Mouse (Mus musculus) cortical plate, adult 2 months (tissue): Measurements from ENCODE around the gene Cyth3. TPM values are rescaled to one million over a fixed set of nuclear protein-coding genes. Genes with fewer than 3 reads are reported as not detected.

Experiments
- H3K27ac ChIP-seq: fragments of 200-500 bp; 2 replicates; pipeline ENCODE4 v1.5.1; 2012; ENCODE audit warnings: low read length, control low read depth, inconsistent platforms; ENCODE audit not compliant: insufficient read depth
- H3K4me1 ChIP-seq: fragments of 200-500 bp; 2 replicates; pipeline ENCODE4 v1.6.1; 2011; ENCODE audit warnings: low read length; ENCODE audit not compliant: control insufficient read depth, insufficient read depth
- H3K4me3 ChIP-seq: fragments of 200-500 bp; 2 replicates; pipeline ENCODE4 v1.5.1; 2011; ENCODE audit warnings: mild to moderate bottlenecking, low read length, control low read depth; ENCODE audit not compliant: insufficient read depth
- CTCF ChIP-seq: fragments of 200-500 bp; IDR thresholded peaks from 2 replicates; pipeline ENCODE4 v1.5.1; 2011; ENCODE audit warnings: mild to moderate bottlenecking, control low read depth, low read length; ENCODE audit not compliant: insufficient read depth; ENCODE audit errors: extremely low read depth
- POLR2A ChIP-seq: fragments of 200-500 bp; IDR thresholded peaks from 2 replicates; pipeline ENCODE4 v1.6.1; 2011; ENCODE audit warnings: mild to moderate bottlenecking, low read length, control low read depth; ENCODE audit not compliant: insufficient read depth; ENCODE audit errors: extremely low read depth
- polyA plus RNA-seq: library from polyadenylated mRNA; depleted of rRNA; stranded (reverse); fragments of >200 nt; gene quantifications from 2 replicates; pipeline ENCODE4 v1.2.3, GENCODE M21; 2012; rRNA removed

The Cyth3 gene
- polyA plus RNA-seq, result 33.9 and 35.4 TPM in 2 replicates

DNA sequence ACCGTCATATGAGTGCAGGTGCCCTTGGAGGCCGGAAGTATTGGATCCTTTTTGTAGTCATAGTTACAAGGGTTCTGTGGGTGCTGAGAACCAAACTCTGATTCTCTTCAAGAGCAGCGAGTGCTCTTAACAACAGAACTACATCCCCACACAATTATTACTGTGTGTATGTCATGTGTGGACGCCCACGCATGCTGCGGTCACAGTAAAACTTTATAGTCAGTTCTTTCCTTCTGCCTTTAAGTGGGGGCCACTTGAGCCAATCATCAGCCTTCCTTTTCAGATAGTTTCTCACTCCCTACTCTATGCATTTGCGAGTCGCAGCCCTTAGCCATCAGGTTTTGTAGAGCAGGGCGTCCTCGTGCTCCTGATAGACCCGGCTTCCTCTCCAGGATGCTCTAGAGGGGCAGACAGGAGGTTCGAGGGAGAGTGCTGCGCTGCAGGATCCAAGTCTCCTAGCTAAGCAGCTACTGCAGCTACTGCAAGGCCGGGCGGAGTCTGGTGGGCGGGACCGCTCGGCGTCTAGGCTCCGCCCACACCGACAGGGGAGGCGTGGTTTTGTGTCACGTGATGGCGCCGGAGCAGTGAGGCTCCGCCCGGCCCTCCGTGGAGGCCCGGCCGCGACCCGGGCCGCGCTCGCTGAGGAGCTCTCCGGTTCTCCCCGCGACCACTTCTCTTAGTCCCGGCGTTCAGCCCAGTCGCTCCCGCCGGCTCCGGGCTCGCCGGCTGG lies at the start of gene Cyth3:
Gene Cyth3 (plus strand): TSS at position 555 of the 730 bp plus-strand sequence.
- Histone ChIP-seq H3K27ac (peak within 1 kb of the TSS; percentile 73; the same call in 1 of the 2 replicates), H3K4me3 (peak within 1 kb of the TSS; percentile 72), H3K4me1 (peaks cover 2% of the 10 kb centered on the region; the same call in 1 of the 2 replicates)
- TF ChIP-seq CTCF (no peak), POLR2A (peak; percentile 76)

- H3K4me3 ChIP-seq, result no peak overlapping the region
- H3K4me1 ChIP-seq, result no peaks in the 10 kb centered on the region
- H3K27ac ChIP-seq, result no peak overlapping the region
- TF ChIP-seq CTCF (no peak), POLR2A (no peak)
These were observed 49.2 kb upstream of the Cyth3 start for GRCm38 (mm10) chr5:143573067-143573466.

- TF ChIP-seq CTCF (no peak), POLR2A (no peak)
- Histone ChIP-seq H3K4me1 (no peaks in the 10 kb centered on the region), H3K27ac (no peak overlapping the region), H3K4me3 (no peak overlapping the region)
These were observed 47.7 kb upstream of the Cyth3 start for GRCm38 (mm10) chr5:143574261-143575178.

DNA sequence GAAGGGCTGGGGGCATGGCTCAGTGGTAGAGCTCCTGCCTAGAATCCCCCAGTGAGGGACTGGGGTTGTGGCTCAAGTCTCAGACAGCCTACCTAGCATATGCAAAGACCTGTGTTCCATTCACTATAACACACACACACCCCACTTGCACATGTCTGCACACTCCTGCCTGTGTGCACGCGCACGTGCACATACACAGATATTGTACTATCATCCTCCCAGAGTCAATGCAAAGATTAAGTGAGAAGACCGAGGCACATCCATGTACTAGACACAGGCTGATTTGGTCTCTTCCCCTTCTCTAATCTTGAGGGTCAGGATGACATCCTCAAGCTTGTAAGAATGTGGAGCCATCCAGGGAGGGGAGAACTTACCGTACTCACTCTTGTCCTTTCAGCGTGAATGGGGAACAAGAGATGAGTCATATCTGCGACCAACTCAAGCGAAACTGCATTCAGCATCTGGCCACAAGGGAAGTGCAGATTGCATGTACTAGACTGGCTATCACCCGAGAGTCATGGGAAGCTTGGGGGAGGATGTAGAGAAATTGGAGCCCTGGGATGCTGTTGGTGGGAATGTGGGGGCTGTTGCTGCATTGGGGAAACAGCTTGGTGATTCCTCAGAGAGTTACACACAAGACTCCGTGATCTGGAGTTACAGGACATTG lies 42.6 kb upstream of the Cyth3 start:
- Histone ChIP-seq H3K4me3 (no peak overlapping the region), H3K4me1 (peaks cover 11% of the 10 kb centered on the region), H3K27ac (no peak overlapping the region)
- TF ChIP-seq CTCF (no peak), POLR2A (no peak)

- Histone ChIP-seq H3K4me3 (no peak overlapping the region), H3K27ac (no peak overlapping the region), H3K4me1 (peaks cover 11% of the 10 kb centered on the region)
- no peak for TF ChIP-seq CTCF
- TF ChIP-seq POLR2A, result no peak
These were observed 41.3 kb upstream of the Cyth3 start for GRCm38 (mm10) chr5:143580982-143581381.

DNA sequence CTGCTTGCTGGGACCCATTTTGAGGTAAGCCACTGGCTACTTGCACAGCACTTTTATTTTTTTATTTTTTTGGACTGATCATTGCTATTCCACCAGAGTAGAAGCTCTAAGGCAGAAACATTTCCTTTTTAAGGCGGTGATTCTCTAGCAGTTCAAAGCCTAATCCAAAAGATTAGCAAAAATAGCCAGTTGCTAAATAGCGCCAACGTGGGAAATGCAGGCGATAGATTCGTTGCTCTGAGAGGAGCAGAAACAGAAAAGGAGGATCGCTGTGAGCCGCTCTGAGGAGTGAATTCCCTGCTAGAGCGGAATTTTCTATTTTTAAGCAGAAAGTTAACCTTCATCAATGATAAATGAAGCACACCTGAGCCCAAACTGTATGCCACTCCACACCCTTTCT lies 40.4 kb upstream of the Cyth3 start:
- Histone ChIP-seq H3K4me3 (no peak overlapping the region), H3K27ac (no peak overlapping the region), H3K4me1 (peaks cover 11% of the 10 kb centered on the region)
- TF ChIP-seq CTCF, result no peak
- TF ChIP-seq POLR2A, result no peak

DNA sequence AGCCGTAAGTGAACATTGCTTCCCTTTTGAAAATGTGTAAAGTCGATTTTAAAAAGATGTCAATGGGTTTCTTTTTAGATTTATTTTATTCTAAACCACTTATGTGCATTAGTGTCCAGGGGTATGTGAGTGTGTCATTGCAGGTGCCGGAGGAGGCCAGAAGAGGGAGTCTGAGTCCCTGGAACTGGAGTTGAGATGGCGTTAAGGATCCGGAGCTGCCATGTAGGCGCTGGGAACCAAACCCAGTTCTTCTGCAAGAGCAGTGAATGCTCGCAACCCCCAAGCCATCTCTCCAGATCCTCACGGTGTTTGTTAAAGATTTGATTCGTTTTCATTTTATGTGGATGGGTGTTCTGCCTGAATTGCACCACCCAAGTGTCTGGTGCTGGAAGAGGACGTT lies 39.2 kb upstream of the Cyth3 start:
- TF ChIP-seq POLR2A, result no peak
- TF ChIP-seq CTCF, result no peak
- H3K27ac ChIP-seq, result no peak overlapping the region
- H3K4me1 ChIP-seq, result peaks cover 11% of the 10 kb centered on the region
- no peak overlapping the region for H3K4me3 ChIP-seq

- no peak for TF ChIP-seq POLR2A
- no peak for TF ChIP-seq CTCF
- H3K4me3 ChIP-seq, result no peak overlapping the region
These were observed 37.3 kb upstream of the Cyth3 start for GRCm38 (mm10) chr5:143584982-143585381.

DNA sequence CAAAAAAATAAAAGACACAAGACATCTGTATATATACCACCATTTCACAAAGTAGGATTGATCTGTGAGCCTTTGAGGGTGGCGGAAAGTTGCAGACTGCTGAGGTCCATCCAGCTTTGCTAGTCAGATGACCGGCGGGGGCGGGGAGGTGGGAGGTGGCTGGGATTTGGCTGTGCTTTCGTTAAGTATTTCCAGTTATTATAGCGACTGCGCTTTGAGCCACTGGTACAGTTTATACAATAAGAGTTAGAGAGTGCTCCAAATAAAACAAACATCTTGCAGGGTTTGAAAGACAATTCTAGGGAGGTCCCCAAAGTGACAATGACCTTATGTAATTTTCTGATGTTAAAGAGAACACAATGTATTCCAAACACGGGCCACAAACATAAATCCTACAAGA lies 35.9 kb upstream of the Cyth3 start:
- H3K27ac ChIP-seq, result no peak overlapping the region
- H3K4me1 ChIP-seq, result peaks cover 5% of the 10 kb centered on the region
- H3K4me3 ChIP-seq, result no peak overlapping the region
- TF ChIP-seq POLR2A, result no peak
- no peak for TF ChIP-seq CTCF

More at GRCm38 (mm10) chr5:143584982-143585381, 37.3 kb upstream of the Cyth3 start:
- Histone ChIP-seq H3K27ac (no peak overlapping the region), H3K4me1 (peaks cover 8% of the 10 kb centered on the region)
